Mouse (Mus musculus) forebrain, embryonic 10.5 days (tissue): ENCODE measurements around the gene Kcnh1. TPM values are rescaled to one million over a fixed set of nuclear protein-coding genes. Genes with fewer than 3 reads are reported as not detected.

Experiments used
- DNase-seq: peaks from one replicate; pipeline ENCODE4 v3.0.0-alpha.2; 2017; ENCODE audit warnings: low spot score; ENCODE audit errors: extremely low spot score
- H3K27ac ChIP-seq: fragments of 300-500 bp; sonication (generic); 2 replicates; pipeline ENCODE4 v1.5.1; 2016; ENCODE audit warnings: mild to moderate bottlenecking
- H3K27me3 ChIP-seq: fragments of 300-500 bp; sonication (generic); 2 replicates; pipeline ENCODE4 v1.6.1; 2016; ENCODE audit warnings: mild to moderate bottlenecking; ENCODE audit not compliant: poor library complexity, severe bottlenecking
- H3K36me3 ChIP-seq: fragments of 300-500 bp; sonication (generic); replicated peaks from 2 replicates; pipeline ENCODE4 v1.6.1; 2016; ENCODE audit warnings: mild to moderate bottlenecking, moderate library complexity
- H3K4me1 ChIP-seq: fragments of 300-500 bp; sonication (generic); 2 replicates; pipeline ENCODE4 v1.6.1; 2016
- H3K4me3 ChIP-seq: fragments of 300-500 bp; sonication (generic); 2 replicates; pipeline ENCODE4 v1.5.1; 2016; ENCODE audit warnings: mild to moderate bottlenecking, moderate library complexity
- H3K9me3 ChIP-seq: fragments of 300-500 bp; sonication (generic); 2 replicates; pipeline ENCODE4 v1.6.1; 2016; ENCODE audit warnings: mild to moderate bottlenecking, moderate library complexity
- WGBS: fragments of 180-500 bp; shearing (Covaris S2); methylation state at CpG from one replicate; pipeline ENCODE4 v1.1.7; 2016; 5-methylcytosine and 5-hydroxymethylcytosine counted together
- polyA plus RNA-seq: library from polyadenylated mRNA; unstranded; fragments of >200 nt; fragmentation: Nextera tagmentation; extraction: Ambion mirVana; gene quantifications from 2 replicates; pipeline ENCODE4 v1.2.1, GENCODE M21; 2016

Gene Kcnh1
- polyA plus RNA-seq, 1 experiment from 2014 or later = 0.14 TPM

DNA sequence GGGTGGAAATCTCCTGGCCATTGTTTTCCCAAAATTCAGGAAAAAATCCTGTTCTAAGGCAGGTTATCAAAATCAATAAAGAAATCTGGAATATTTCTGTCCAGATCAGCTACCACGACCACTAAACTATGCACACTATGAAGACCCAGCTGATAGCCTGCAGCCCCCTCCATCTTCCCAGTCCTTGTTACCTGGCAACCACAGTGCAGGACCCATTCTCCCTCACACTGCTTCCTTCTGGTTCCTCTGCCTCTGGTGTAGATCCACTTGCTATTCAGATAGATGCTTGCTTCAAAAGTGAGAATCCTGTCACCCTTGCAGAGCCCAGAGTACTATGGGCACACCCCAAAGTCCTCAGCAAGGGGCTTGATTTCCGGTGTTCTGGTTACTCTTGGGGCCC, 351.5 kb downstream of the Kcnh1 start:
- Histone ChIP-seq H3K9me3 (no peaks in the 10 kb centered on the region), H3K27ac (no peak overlapping the region), H3K4me3 (no peak overlapping the region), H3K36me3 (no peaks in the 10 kb centered on the region), H3K4me1 (peaks cover 15% of the 10 kb centered on the region), H3K27me3 (no peaks in the 10 kb centered on the region)
- WGBS = 83% methylated on average over 2 of the region's 2 CpGs
- no peak for DNase-seq

- 87% methylated on average over 4 of the region's 4 CpGs for WGBS
- Histone ChIP-seq H3K36me3 (no peaks in the 10 kb centered on the region), H3K27me3 (no peaks in the 10 kb centered on the region), H3K4me3 (no peak overlapping the region), H3K4me1 (peaks cover 12% of the 10 kb centered on the region), H3K27ac (peak overlapping the region; percentile 17; the same call in 1 of the 2 replicates), H3K9me3 (no peaks in the 10 kb centered on the region)
- no peak for DNase-seq
Observed at GRCm38 (mm10) chr1:192543686-192544085, 353.1 kb downstream of the Kcnh1 start.

- 84% methylated on average over 9 of the region's 9 CpGs for WGBS
- peak overlapping the region; percentile 17; the same call in 1 of the 2 replicates for H3K27ac ChIP-seq
- DNase-seq = no peak
Observed at GRCm38 (mm10) chr1:192544091-192544490, 353.5 kb downstream of the Kcnh1 start.

GRCm38 (mm10) chr1:192544901-192545300, 354.3 kb downstream of the Kcnh1 start:
- Histone ChIP-seq H3K9me3 (no peaks in the 10 kb centered on the region), H3K27me3 (no peaks in the 10 kb centered on the region), H3K27ac (no peak overlapping the region), H3K36me3 (no peaks in the 10 kb centered on the region), H3K4me3 (no peak overlapping the region), H3K4me1 (peaks cover 12% of the 10 kb centered on the region)
- no peak for DNase-seq
- 71% methylated on average over 7 of the region's 7 CpGs for WGBS

More at GRCm38 (mm10) chr1:192544091-192544490, 353.5 kb downstream of the Kcnh1 start:
- Histone ChIP-seq H3K27me3 (no peaks in the 10 kb centered on the region), H3K36me3 (no peaks in the 10 kb centered on the region), H3K4me3 (no peak overlapping the region), H3K9me3 (no peaks in the 10 kb centered on the region), H3K4me1 (peaks cover 12% of the 10 kb centered on the region)

DNA sequence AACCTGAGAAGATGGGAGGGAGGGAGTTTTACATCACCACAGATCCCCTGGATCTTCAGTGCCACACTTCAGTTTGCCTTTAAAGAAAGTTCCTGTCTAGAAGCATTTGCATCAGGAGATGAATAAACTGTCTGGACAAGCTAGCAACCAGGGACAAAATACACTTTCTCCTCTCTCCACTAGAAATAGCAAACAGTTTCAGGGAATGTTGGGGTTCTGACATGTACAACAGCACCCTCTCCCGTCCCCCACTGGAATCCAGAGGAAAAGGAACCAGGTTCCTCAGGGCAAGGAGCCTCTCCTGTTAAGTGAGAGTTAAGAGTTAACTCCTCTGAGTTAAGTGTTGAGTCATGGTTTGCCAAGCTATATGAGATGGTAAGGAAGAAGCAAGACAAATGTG, 356.3 kb downstream of the Kcnh1 start:
- Histone ChIP-seq H3K9me3 (no peaks in the 10 kb centered on the region), H3K27me3 (no peaks in the 10 kb centered on the region), H3K4me3 (no peak overlapping the region), H3K36me3 (no peaks in the 10 kb centered on the region), H3K4me1 (peaks cover 12% of the 10 kb centered on the region), H3K27ac (no peak overlapping the region)
- 43% methylated on average over 1 of the region's 1 CpGs for WGBS
- no peak for DNase-seq

DNA sequence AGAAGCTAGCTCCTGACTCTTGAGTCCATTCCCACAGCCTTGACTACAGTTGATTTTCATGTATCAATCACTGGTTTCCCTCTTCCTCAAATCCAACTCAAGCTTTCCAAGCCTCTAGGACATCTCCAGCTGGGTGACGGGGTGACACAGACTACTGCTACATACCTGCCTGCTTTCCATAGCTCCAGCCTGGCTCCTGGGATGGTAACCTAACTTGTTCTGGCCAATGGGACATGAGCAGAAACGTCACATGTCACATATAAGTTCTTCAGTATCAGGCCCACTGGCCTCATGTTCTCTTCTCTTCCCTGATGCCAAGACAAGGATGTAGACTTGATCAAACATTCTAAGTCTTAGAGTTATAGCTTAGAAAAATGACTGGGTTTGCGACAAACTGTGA, 360.0 kb downstream of the Kcnh1 start:
- no peak for DNase-seq
- Histone ChIP-seq H3K36me3 (no peaks in the 10 kb centered on the region), H3K4me3 (no peak overlapping the region), H3K9me3 (0 out of 2 replicates have a peak, but pooled peaks cover 4% of the 10 kb centered on the region), H3K27me3 (no peaks in the 10 kb centered on the region), H3K4me1 (no peaks in the 10 kb centered on the region), H3K27ac (no peak overlapping the region)
- 95% methylated on average over 3 of the region's 3 CpGs for WGBS

DNA sequence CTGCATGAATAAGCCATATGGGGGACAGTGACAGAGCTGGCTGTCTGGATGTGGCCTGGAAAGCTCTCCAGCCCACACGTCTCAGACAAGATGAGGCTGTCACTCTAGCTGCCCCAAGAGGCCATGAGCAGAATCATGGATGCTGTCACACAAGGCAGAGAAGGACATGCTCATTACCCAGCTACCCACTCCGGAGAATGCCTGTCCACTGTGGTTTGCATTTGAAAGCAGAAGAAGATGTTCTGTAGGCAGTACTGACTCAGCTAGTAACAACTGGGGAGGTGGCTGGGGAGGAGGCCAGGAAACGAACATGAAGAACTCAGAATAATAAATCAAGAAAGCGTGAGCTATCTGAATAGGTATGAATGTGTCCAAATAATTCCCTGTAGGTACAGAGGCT, 364.9 kb downstream of the Kcnh1 start:
- no peaks in the 10 kb centered on the region for H3K36me3 ChIP-seq
- H3K4me1 ChIP-seq = no peaks in the 10 kb centered on the region
- H3K9me3 ChIP-seq = 0 out of 2 replicates have a peak, but pooled peaks cover 4% of the 10 kb centered on the region
- no peaks in the 10 kb centered on the region for H3K27me3 ChIP-seq
- 87% methylated on average over 4 of the region's 4 CpGs for WGBS
- DNase-seq = no peak
- H3K27ac ChIP-seq = peak overlapping the region; percentile 8; the same call in 1 of the 2 replicates
- no peak overlapping the region for H3K4me3 ChIP-seq

GRCm38 (mm10) chr1:192557978-192558594, 367.5 kb downstream of the Kcnh1 start:
- no peak overlapping the region for H3K27ac ChIP-seq
- no peak overlapping the region for H3K4me3 ChIP-seq
- H3K4me1 ChIP-seq = no peaks in the 10 kb centered on the region
- no peak for DNase-seq
- H3K9me3 ChIP-seq = 0 out of 2 replicates have a peak, but pooled peaks cover 4% of the 10 kb centered on the region
- H3K36me3 ChIP-seq = no peaks in the 10 kb centered on the region
- 86% methylated on average over 5 of the region's 5 CpGs for WGBS
- H3K27me3 ChIP-seq = no peaks in the 10 kb centered on the region

DNA sequence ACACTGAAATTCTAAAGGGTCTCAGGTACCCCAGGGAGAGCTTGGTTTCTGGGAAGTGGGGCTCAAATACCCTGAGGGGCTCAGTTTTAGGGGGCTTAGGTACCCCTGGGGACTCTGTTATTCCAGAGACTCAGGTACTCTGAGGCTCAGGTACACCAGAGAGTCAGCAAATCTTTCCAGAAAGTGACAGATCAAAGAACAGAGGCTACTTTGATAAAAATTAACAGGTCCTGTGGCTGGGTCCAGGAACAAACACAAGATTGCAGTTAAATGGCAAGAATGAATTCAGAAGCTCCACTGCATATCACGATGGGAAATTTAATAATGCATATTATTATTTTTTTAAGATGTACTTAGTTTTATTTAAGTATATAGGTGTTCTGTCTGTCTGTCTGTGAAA, 368.8 kb downstream of the Kcnh1 start:
- WGBS = 95% methylated on average over 1 of the region's 1 CpGs
- no peak for DNase-seq
- H3K36me3 ChIP-seq = no peaks in the 10 kb centered on the region
- H3K4me1 ChIP-seq = no peaks in the 10 kb centered on the region
- H3K4me3 ChIP-seq = no peak overlapping the region
- H3K27me3 ChIP-seq = no peaks in the 10 kb centered on the region
- H3K9me3 ChIP-seq = no peaks in the 10 kb centered on the region
- H3K27ac ChIP-seq = no peak overlapping the region

Other genes with a start within 250 kb of the Kcnh1 start
- 0.15 and 0.38 TPM in 2 replicates for gene Rd3, start 213.4 kb upstream of the Kcnh1 start, polyA plus RNA-seq
- gene Traf5, start 98.2 kb upstream of the Kcnh1 start, polyA plus RNA-seq = 2.3 and 4.1 TPM in 2 replicates
- 14.2 and 14.7 TPM in 2 replicates for gene Rcor3, start 52.7 kb upstream of the Kcnh1 start, polyA plus RNA-seq